Mouse (Mus musculus) c-Kit-positive CD71-negative TER-119-negative erythroid progenitor cells, embryonic 14.5 days (primary cell): ENCODE data around the gene Pld4.
"Not testable (repeated sequence)": the region's sequence is repeated elsewhere in the genome, so short reads cannot be mapped to it uniquely, and the experiment has no call there.

Experiments used
- DNase-seq: peaks from one replicate; pipeline ENCODE4 v3.0.0-alpha.2; 2013; ENCODE audit warnings: low read depth

Gene Pld4

DNA sequence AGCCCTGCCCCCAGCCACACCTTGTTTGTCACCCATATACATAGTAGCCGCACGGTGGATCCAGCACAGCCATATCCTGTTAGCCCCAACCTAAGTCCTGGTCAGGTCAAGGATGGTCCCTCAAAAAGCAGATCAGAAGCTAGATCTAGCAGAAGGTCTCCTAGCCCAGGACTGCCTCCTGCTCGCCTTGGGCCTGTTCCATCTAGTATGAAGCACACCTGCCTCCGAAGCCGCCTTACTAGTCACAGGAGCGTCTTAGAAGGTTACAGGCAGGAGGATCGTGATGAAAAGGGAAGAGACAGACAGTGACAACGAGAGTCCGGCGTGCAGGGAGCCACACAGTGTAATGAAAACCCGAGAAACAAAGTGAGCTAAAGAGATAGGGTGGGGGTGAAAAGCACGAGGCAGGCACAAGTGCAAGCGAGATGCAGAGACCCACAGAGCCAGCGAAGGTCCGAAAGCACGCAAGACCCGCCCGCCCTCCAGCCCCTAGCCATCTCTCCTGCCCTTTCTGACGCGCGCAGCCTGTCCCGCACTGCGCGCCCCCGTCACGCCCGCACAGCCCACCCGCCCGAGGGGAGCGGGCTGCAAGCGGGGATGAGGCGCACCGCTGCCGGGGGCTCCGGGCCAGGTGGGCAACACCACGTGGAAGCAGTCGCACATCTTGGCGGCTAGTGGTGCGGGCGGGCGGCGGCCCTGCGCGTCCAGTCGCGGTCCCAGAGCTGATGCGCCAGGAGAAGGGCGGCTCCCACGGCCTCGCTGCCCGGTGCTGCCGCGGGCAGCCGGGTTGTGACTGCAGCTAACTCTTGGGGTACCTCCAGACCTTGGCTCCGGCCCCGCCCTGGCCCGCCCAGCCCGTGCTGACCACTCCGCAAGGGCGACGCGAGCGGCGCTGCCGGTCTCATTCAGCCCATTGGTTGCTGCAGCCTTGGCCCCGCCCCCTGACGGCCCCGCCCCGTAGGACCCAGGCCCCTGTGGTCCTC is 41.7 kb downstream of the Pld4 start, which contains the start of gene Ahnak2:
Gene Ahnak2 (minus strand): TSS at position 794 of the 983 bp plus-strand sequence.
- DNase-seq, result no peak

DNA sequence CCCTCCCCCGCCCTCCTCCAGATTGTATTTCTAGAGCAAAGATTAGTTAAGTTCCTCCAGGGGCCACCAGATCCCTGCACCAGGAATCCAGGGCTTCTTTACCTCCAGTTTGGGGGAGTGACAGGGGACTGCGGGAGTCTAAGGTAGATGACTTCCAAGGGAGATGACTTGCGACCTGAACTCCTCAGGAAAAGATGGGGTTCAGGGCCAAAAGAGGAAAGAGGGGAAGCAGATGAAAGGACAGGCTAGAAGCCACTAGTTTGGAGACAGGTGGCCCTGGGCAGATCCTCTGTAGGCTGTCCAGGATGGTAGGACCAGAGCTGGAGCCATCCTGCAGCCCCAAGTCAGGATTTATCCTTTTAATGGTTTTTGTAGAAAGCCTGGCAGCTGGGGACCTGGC is 42.5 kb downstream of the Pld4 start:
- DNase-seq, result no peak

DNA sequence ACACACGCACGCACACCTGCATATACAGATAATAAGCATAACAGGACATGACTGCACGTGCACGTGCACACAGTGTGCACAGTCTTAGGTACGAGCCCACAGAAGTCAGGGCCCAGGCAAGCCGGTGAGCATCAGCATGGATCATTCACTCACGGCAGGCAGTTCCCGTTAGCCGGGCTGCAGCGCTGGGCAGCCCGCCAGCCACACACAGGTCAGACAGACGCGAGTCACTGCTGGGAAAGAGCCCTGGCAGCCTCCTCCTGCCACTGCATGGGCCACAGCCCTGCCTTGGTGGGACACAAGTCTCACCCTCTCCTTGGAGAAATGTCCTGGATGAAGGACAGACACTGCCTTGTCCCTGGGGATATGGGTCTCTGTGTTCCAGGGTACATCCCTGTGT is 43.6 kb downstream of the Pld4 start:
- no peak for DNase-seq

DNA sequence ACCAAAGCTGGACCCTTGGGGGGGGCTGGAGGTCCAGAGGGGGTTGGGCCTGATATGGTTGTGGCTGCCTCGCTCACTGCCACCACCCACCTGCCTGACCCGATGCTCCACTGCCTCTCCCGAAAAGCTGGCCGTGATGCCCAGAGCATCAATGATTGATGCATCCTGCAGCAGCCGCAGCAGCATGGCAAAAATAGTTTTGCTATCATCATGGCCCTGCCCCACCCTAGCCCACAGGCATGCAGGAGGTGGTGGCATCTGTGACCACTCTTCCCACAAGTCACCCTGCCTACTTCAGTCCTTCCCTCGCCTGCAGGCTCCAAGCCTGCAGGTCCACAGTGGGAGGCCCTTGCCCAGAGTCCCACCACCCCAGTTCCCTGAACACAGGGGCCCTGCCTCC is 45.6 kb downstream of the Pld4 start:
- no peak for DNase-seq

DNA sequence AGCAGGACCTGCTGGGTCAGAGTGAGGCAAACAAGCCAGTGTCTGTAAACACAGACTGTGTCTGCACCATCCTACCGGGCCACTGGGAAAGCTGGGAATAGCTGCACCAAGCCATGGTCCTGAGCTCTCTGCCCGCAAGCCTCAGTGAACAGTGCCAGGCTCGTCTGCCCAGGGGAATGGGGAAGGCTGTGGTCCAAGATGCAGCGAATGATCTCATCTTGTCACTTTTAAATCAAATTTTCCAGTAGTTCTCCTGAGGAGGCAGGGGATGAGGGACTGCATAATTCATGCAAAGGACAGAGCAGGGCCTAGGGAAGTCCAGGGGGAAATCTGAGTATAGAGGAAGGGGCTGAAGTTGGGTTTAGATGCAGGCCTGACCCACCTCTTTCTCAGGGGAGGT is 47.3 kb downstream of the Pld4 start:
- no peak for DNase-seq

DNA sequence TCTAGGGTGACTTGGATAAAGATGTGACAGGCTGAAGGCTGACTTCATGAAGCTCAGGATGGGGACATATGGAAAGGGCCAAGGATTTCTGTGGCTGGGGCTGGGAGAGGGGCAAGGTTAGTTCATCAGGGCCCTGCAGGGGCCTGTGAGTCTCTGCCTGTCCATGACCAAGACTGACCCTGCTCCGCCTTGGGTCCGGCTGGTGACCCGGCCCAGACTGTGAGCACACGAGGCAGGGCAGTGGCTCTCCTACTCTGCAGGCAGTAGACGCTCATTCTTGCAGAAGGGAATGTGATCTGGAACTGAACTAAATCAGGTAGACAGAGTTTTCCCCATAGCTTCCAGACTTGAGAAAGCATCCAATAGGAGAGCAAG is 47.7 kb downstream of the Pld4 start:
- DNase-seq, result no peak

DNA sequence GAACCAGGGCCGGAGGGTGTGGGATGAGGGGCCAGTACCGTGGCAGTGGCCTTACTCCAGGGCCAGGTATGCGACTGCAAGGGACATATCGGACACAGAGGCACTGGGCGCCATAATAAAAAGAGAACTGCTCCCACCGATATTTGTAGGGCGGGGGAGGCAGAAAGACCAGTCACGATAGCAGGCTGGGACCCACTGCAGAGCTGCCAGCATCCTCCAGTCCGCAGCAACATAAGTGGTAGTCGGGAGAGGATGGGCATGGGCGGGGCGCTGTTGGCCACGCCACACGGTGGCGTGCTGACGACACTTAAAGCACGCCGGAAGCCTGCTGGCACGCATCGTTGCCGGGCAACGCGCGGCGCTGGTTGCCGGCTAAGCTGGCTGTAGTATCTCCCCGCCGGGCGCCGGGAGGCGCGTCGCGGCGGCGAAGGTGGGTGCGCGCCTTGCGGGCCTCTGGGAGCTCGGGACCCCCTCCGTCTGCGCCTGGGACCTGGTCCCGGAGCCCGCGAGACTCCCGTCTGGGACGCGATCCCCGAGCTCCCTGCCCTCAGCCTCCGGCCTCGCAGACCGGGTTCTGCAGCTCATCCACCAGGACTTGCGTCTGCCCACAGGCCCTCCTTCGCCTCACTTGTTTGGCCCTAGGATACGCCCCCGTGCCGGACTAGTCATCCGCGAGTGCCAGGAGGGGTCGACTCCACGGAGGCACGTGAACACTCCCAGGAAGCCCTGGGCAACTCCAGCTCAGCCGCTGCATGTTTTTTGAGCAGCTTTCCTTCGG is 48.3 kb downstream of the Pld4 start, which contains the start of gene Clba1:
Gene Clba1 (plus strand): TSS at position 351 of the 778 bp plus-strand sequence.
- peak; percentile 85 for DNase-seq

DNA sequence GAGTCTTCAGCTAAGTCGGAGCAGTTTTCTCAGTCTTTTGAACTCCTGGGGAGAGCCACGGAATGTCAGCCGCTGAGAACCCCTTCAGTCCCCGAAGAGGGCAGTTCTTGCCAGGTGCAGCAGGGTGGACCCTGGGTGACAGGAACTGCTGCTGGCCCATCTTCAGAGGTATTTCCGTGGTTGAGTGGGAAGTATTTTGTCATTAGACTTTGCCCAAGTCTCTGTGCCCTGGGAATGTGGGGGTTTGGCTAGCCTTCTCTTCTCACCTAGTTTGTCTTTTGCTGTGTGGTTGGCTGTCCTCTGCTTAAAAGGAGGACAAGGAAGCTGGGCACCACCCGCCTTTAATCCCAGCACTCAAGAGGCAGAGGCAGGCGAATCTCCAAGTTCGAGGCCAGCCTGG is 49.2 kb downstream of the Pld4 start:
- DNase-seq, result no peak

DNA sequence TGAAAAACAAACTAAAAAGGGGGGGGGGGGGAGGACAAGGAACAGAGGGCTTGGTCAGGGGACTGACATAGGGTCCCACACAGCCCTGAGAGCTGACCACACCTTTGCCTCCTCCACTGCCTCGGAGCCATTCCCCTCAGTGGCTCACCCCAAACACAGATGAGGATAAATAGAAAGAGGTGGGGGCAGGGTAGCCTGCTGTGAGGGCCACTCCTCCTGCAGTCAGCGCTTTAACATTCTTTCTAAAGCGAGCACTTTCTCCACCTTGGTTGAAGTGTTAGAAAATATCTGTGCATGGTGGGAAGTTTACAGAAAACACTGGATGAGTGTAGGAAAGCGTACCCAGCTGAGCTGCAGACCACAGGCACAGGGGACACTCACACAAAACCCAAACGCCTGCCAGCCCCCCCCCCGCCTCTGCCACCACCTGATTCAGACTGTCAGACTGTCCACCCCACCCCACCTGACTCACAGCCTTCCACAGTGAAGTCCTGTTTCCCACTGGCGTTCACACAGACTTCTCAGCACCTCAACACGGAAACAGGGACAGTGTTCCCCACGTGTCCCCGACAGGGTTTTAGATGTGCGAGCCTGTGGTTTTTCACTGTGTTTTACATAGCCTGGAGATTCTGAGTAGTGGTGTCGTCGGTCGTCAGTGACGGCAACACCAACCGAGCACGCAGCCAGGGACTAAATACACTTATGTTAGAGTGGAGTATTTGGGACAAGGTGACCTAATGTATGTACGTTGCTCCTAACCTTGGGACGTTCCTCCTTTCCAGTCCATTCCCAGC is 49.8 kb downstream of the Pld4 start:
- DNase-seq, result no peak

DNA sequence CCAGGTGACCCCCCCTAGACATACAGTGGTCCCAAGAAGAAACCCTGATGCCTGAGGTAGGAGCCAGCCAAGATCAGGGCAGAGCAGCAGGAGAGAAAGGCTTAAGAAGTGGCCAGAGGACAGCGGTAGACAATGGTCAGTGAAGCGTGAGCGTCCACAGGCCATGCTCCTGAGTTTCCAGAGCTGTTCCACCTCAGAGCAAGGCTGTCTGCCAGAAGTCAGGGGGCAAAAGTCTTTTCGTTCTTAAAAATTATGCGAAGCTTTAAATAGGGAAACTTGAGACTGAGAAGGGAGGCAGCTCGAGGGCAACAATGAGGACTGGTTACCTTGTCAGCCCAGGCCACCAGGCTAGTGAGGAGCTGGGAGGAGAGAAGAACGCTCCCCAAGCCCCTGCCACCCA is 52.9 kb downstream of the Pld4 start:
- no peak for DNase-seq

DNA sequence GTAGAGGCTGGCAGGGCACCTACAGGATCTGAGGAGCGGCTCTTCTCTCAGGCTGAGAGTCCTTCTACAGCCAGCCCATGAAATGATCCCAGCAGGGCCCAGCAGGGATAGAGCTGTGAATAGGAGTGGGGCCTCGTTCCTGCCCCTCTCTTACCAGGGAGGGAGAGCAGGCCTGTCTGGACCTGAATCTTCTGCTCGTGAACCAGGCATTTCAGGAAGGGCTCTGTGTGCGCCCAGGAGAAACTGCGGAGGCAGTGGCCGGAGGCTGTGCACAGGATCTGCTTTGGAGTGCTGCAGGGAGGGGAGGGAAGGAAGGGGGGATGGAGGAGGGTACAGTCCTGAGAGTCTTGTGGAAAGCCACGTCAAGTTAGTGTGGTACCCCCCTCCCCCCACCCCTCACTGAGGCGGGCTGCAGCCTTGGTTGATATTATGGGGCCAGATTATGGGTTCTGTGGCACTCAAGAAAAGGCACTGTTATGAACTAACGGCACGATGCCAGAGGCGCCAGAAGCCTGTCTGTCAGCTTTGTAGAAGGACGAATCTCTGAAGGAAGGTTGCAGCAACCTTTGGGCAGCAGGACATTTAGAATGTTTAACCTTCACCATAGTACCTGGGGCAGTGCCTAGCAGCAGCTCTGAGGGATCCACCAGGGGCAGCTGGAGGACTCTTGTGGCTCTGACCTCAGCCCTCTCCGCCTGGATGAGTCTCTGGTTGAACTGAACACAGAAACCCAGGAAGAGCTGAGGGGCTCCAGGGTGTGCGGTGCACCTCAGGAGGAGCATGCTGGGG is 54.4 kb downstream of the Pld4 start:
- DNase-seq, result no peak

DNA sequence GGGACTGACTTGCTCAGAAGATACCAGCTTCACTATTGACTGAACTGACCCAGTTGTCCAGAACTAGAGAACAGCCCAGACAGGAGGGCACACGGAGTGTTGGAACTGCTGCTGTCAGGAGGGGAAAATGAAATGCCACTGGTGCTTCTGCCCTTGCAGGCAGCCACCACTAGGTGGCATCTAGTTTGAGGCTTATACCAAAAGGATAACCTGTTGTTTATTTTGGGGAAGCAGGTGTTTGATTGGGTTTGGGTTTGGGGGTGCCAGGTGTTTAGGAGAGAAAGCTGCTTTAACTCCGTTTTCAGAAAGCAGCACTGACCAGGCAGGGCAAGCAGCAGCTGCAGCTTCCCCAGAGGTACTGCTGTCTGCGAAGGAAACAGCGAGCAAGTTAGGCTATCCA is 55.8 kb downstream of the Pld4 start:
- DNase-seq, result no peak

DNA sequence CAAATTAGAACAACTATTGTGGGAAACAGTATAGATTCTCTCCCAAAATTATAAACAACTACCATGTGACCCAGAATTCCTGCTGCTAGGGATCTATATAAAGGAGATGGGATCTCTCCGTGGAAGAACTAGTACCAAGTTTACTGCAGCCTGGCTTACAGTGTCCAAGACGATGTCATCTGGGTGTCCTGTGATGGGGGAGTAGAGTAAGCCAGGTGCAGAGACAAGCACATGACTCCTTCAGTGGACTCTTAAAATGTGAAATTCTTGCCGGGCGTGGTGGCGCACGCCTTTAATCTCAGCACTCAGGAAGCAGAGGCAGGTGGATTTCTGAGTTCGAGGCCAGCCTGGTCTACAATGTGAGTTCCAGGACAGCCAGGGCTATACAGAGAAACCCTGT is 56.4 kb downstream of the Pld4 start:
- not testable (repeated sequence) for DNase-seq
